Mouse (Mus musculus): ENCODE data around the gene Acadl. TPM values are rescaled to one million over a fixed set of nuclear protein-coding genes. Genes with fewer than 3 reads are reported as not detected.

The Acadl gene
- total and polyA plus RNA-seq, 3 experiments: 0.12 to 0.32 TPM; not detected in 1

DNA sequence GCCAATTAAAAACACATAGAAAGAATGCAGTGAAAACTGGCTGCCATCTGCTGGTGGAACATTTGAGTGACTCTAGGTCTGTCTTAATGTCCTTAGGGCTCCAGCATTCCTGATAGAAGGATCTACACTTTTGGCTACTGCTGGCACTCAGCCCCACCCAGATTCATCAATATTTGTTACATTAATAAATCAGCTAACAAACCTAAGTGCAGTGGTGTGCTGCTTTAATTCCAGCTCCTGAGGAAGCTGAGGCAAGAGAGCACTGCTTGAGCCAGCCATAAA is 32.7 kb upstream of the Acadl start:
- H3K27me3 ChIP-seq (ENCODE audit: control insufficient read depth in 1 of 2, insufficient read depth in 2 of 2, low read length in 2 of 2): no peaks in the 10 kb centered on the region
- DNase-seq (ENCODE audit: low read depth, low spot score): peak; percentile 43
- no peak for TF ChIP-seq POLR2AphosphoS5 (IDR thresholded peaks at IDR 0.05; ENCODE audit: borderline replicate concordance, low read depth, low read length)
- TF ChIP-seq SIN3A (IDR thresholded peaks at IDR 0.05; ENCODE audit: low read length): no peak
- no peak for TF ChIP-seq CHD2 (IDR thresholded peaks at IDR 0.05; ENCODE audit: low read length)
- no peak for TF ChIP-seq GABPA (IDR thresholded peaks at IDR 0.05; ENCODE audit: low read depth, low read length)
- no peak for TF ChIP-seq ZNF384 (IDR thresholded peaks at IDR 0.05; ENCODE audit: low read depth, low read length)
- no peak for TF ChIP-seq TAL1 (IDR thresholded peaks at IDR 0.05; ENCODE audit: low read length)
- TF ChIP-seq ETS1 (IDR thresholded peaks at IDR 0.05; ENCODE audit: low read depth, low read length): no peak
- no peak for TF ChIP-seq BHLHE40 (IDR thresholded peaks at IDR 0.05; ENCODE audit: borderline replicate concordance, low read depth, low read length)
- TF ChIP-seq SMC3 (IDR thresholded peaks at IDR 0.05; ENCODE audit: low read depth, low read length): peak; percentile 59
- no peak for TF ChIP-seq ELF1 (IDR thresholded peaks at IDR 0.05; ENCODE audit: low read depth, low read length)
- 0 out of 2 replicates have a peak, but pooled peaks have one; percentile 10 for TF ChIP-seq ZC3H11A (IDR thresholded peaks at IDR 0.05; ENCODE audit: low read depth, low read length)
- TF ChIP-seq RAD21 (IDR thresholded peaks at IDR 0.05; ENCODE audit: low read depth, low read length): peak; percentile 54
- no peak for TF ChIP-seq GATA1 (IDR thresholded peaks at IDR 0.05; ENCODE audit: low read depth, low read length)
- no peak for TF ChIP-seq MAFK (IDR thresholded peaks at IDR 0.05; ENCODE audit: borderline replicate concordance, low read depth, low read length)
- no peak for TF ChIP-seq POLR2A (IDR thresholded peaks at IDR 0.05; ENCODE audit: control insufficient read depth in 1 of 2, insufficient read depth in 1 of 2, low read depth in 1 of 2, low read length in 2 of 2, poor library complexity in 1 of 2)
- peak in 2 of 3 experiments; percentile 19 to 54; a peak in 3 of 6 replicates for TF ChIP-seq CTCF (IDR thresholded peaks at IDR 0.05 in 2 of 3, conservative IDR thresholded peaks at IDR 0.05 in 1 of 3; ENCODE audit: control insufficient read depth in 1 of 3, insufficient read depth in 1 of 3, low read depth in 2 of 3, low read length in 3 of 3, poor library complexity in 1 of 3, severe bottlenecking in 1 of 3)
- no peak for TF ChIP-seq EP300 (IDR thresholded peaks at IDR 0.05; ENCODE audit: low read depth in 1 of 2, low read length in 2 of 2)
- no peak for TF ChIP-seq UBTF (IDR thresholded peaks at IDR 0.05; ENCODE audit: borderline replicate concordance, insufficient read depth, low read depth, low read length)
- no peak for TF ChIP-seq POLR2AphosphoS2 (IDR thresholded peaks at IDR 0.05; ENCODE audit: low read length)
- TF ChIP-seq NRF1 (IDR thresholded peaks at IDR 0.05; ENCODE audit: insufficient read depth, low read depth, low read length, poor library complexity, severe bottlenecking): no peak
- TF ChIP-seq USF2 (IDR thresholded peaks at IDR 0.05; ENCODE audit: borderline replicate concordance in 1 of 2, insufficient read depth in 1 of 2, low read depth in 1 of 2, low read length in 2 of 2): no peak
- no peak for TF ChIP-seq ZMIZ1 (IDR thresholded peaks at IDR 0.05; ENCODE audit: low read depth, low read length)
- no peak for TF ChIP-seq HCFC1 (IDR thresholded peaks at IDR 0.05; ENCODE audit: low read depth, low read length)
- H3K79me2 ChIP-seq (ENCODE audit: control insufficient read depth, insufficient read depth, low read length, poor library complexity): no peaks in the 10 kb centered on the region
- no peak overlapping the region for H3K27ac ChIP-seq (ENCODE audit: control insufficient read depth, low read depth, low read length)
- H3K9ac ChIP-seq (ENCODE audit: control insufficient read depth, low read depth, low read length, poor library complexity, severe bottlenecking): no peak overlapping the region
- H3K4me3 ChIP-seq (ENCODE audit: control insufficient read depth in 1 of 2, insufficient read depth in 1 of 2, low read depth in 2 of 2, low read length in 2 of 2): no peak overlapping the region
- H3K4me1 ChIP-seq (ENCODE audit: control insufficient read depth in 1 of 2, insufficient read depth in 2 of 2, low read length in 2 of 2): no peaks in the 10 kb centered on the region
- H3K9me3 ChIP-seq (replicated peaks; ENCODE audit: insufficient read depth, low read length): no peaks in the 10 kb centered on the region
- no peaks in the 10 kb centered on the region for H3K36me3 ChIP-seq (ENCODE audit: control insufficient read depth in 1 of 2, insufficient read depth in 2 of 2, low read length in 2 of 2)
